Mouse (Mus musculus) olfactory bulb, adult 2 months (tissue): ENCODE results near the gene Pik3ip1. TPM values are rescaled to one million over a fixed set of nuclear protein-coding genes. Genes with fewer than 3 reads are reported as not detected.

Experiments
- H3K27ac ChIP-seq: fragments of 200-500 bp; 2 replicates; pipeline ENCODE4 v1.5.1; 2012; ENCODE audit warnings: low read depth, low read length; ENCODE audit not compliant: insufficient read depth
- H3K4me1 ChIP-seq: fragments of 200-500 bp; 2 replicates; pipeline ENCODE4 v1.6.1; 2012; ENCODE audit warnings: low read length; ENCODE audit not compliant: control insufficient read depth, insufficient read depth
- H3K4me3 ChIP-seq: fragments of 200-500 bp; 2 replicates; pipeline ENCODE4 v1.5.1; 2012; ENCODE audit warnings: mild to moderate bottlenecking, low read depth, low read length, moderate library complexity; ENCODE audit not compliant: insufficient read depth
- CTCF ChIP-seq: fragments of 200-500 bp; IDR thresholded peaks from 2 replicates; pipeline ENCODE4 v1.5.1; 2012; ENCODE audit warnings: low read depth, mild to moderate bottlenecking, low read length, moderate library complexity; ENCODE audit not compliant: insufficient read depth
- POLR2A ChIP-seq: fragments of 200-500 bp; IDR thresholded peaks from 2 replicates; pipeline ENCODE4 v1.6.1; 2012; ENCODE audit warnings: mild to moderate bottlenecking, low read depth, low read length, moderate library complexity; ENCODE audit not compliant: insufficient read depth
- WGBS: fragments of 180-500 bp; shearing (Covaris S2); methylation state at CpG from one replicate; pipeline ENCODE4 v1.1.7; 2018; 5-methylcytosine and 5-hydroxymethylcytosine counted together
- polyA plus RNA-seq: library from polyadenylated mRNA; stranded (reverse); fragments of >200 nt; gene quantifications from 2 replicates; pipeline ENCODE4 v1.2.4, GENCODE M21; 2012; ENCODE audit warnings: low replicate concordance; ENCODE audit not compliant: missing spikeins, insufficient read depth, insufficient read length

The Pik3ip1 gene
- polyA plus RNA-seq, 1 experiment: not detected

- WGBS: 85% methylated on average over 3 of the region's 3 CpGs
- peaks cover 13% of the 10 kb centered on the region for H3K4me1 ChIP-seq
- TF ChIP-seq CTCF: no peak
- TF ChIP-seq POLR2A: no peak
- no peak overlapping the region for H3K4me3 ChIP-seq
- H3K27ac ChIP-seq: no peak overlapping the region
Observed at GRCm38 (mm10) chr11:3362854-3363253, 32.7 kb downstream of the Pik3ip1 start.

GRCm38 (mm10) chr11:3366411-3366810 is 36.2 kb downstream of the Pik3ip1 start:
- Histone ChIP-seq H3K4me1 (peaks cover 37% of the 10 kb centered on the region), H3K4me3 (no peak overlapping the region), H3K27ac (no peak overlapping the region)
- 80% methylated on average over 7 of the region's 7 CpGs for WGBS
- TF ChIP-seq CTCF (no peak), POLR2A (no peak)

- 64% methylated on average over 7 of the region's 7 CpGs for WGBS
- no peak overlapping the region for H3K4me3 ChIP-seq
- H3K27ac ChIP-seq: no peak overlapping the region
- H3K4me1 ChIP-seq: peaks cover 47% of the 10 kb centered on the region
- TF ChIP-seq CTCF: no peak
- no peak for TF ChIP-seq POLR2A
Observed at GRCm38 (mm10) chr11:3368983-3369382, 38.8 kb downstream of the Pik3ip1 start.

- Histone ChIP-seq H3K4me1 (peaks cover 51% of the 10 kb centered on the region), H3K4me3 (peak overlapping the region; percentile 53; the same call in 1 of the 2 replicates), H3K27ac (no peak overlapping the region)
- 78% methylated on average over 5 of the region's 5 CpGs for WGBS
- TF ChIP-seq CTCF (no peak), POLR2A (0 out of 2 replicates have a peak, but pooled peaks have one; percentile 13)
Observed at GRCm38 (mm10) chr11:3369449-3369848, 39.2 kb downstream of the Pik3ip1 start.

- TF ChIP-seq POLR2A (no peak), CTCF (no peak)
- peaks cover 59% of the 10 kb centered on the region for H3K4me1 ChIP-seq
Observed at GRCm38 (mm10) chr11:3370162-3370561, 40.0 kb downstream of the Pik3ip1 start.

GRCm38 (mm10) chr11:3370928-3371598 is 40.9 kb downstream of the Pik3ip1 start:
- TF ChIP-seq CTCF (no peak), POLR2A (peak; percentile 69; the same call in 1 of the 2 replicates)
- peak overlapping the region; percentile 53 for H3K4me3 ChIP-seq
- peaks cover 58% of the 10 kb centered on the region for H3K4me1 ChIP-seq
- WGBS: under 1% methylated on average over 27 of the region's 27 CpGs
- H3K27ac ChIP-seq: peak overlapping the region; percentile 14; the same call in 1 of the 2 replicates

More at GRCm38 (mm10) chr11:3370162-3370561, 40.0 kb downstream of the Pik3ip1 start:
- H3K27ac ChIP-seq: no peak overlapping the region
- 53% methylated on average over 2 of the region's 2 CpGs for WGBS
- H3K4me3 ChIP-seq: peak overlapping the region; percentile 53

GRCm38 (mm10) chr11:3371599-3372295 is 41.5 kb downstream of the Pik3ip1 start:
- peak overlapping the region; percentile 53 for H3K4me3 ChIP-seq
- peaks cover 52% of the 10 kb centered on the region for H3K4me1 ChIP-seq
- TF ChIP-seq POLR2A (no peak), CTCF (no peak)
- WGBS: 26% methylated on average over 7 of the region's 7 CpGs
- H3K27ac ChIP-seq: no peak overlapping the region

GRCm38 (mm10) chr11:3373591-3374292 is 43.5 kb downstream of the Pik3ip1 start:
- H3K27ac ChIP-seq: peak overlapping the region; percentile 35
- TF ChIP-seq POLR2A (no peak), CTCF (no peak)
- WGBS: 8% methylated on average over 7 of the region's 7 CpGs

GRCm38 (mm10) chr11:3374293-3374645 is 44.1 kb downstream of the Pik3ip1 start:
- 22% methylated on average over 7 of the region's 7 CpGs for WGBS
- H3K27ac ChIP-seq: peak overlapping the region; percentile 35
- H3K4me3 ChIP-seq: no peak overlapping the region
- H3K4me1 ChIP-seq: peaks cover 34% of the 10 kb centered on the region
- TF ChIP-seq CTCF: no peak
- no peak for TF ChIP-seq POLR2A

More at GRCm38 (mm10) chr11:3373591-3374292, 43.5 kb downstream of the Pik3ip1 start:
- peaks cover 39% of the 10 kb centered on the region for H3K4me1 ChIP-seq
- H3K4me3 ChIP-seq: no peak overlapping the region
